Mouse (Mus musculus) heart, adult 8-10 months (tissue): ENCODE measurements at regions not wholly inside any gene's neighbourhood (a gene's known extent, or its start where the extent isn't known, plus 50 kb on each side); places are given as distances from the start of the nearest gene placed in this dataset.

Source experiments
- DNase-seq: peaks from one replicate; pipeline ENCODE4 v3.0.0; 2022; ENCODE audit warnings: low spot score

DNA sequence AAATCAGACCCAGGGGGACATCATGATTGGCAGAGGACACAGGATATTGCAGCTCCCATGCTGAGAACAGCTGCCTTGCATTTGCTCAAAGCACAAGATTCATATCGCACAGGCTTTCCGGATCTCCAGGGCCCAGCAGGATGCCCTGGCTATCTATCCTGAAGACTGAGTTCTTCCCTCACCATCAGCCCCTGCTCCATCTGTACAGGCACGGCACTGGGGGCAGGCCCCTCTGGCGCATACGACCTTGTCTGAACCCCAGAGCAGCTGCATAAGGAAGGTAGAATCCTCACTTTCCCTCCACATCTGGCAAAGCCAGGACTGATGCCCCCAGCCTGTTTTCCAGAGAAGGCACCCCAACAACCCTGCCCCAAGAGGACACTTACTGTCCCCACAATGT, 266.8 kb downstream of the Tns1 start:
- DNase-seq = no peak

DNA sequence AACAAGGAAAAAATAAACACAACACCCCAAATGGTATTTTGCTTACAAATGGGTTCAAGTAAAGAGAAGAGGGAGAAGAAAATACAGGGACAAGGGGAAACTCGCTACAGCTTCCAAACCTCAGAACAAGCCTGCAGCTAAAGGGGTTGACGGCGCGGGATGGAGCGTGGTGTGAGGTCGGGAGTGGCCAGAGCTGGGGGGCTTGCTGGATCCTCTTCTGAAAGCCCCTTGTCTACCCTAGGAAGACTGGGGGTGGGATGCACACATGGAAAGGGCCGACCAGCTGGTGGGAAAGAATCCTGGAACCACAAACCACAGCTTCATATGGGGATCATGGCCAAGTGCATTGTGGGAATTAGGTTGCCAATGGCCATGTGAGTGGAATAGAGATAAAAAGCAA, 267.4 kb downstream of the Tns1 start:
- DNase-seq = no peak

DNA sequence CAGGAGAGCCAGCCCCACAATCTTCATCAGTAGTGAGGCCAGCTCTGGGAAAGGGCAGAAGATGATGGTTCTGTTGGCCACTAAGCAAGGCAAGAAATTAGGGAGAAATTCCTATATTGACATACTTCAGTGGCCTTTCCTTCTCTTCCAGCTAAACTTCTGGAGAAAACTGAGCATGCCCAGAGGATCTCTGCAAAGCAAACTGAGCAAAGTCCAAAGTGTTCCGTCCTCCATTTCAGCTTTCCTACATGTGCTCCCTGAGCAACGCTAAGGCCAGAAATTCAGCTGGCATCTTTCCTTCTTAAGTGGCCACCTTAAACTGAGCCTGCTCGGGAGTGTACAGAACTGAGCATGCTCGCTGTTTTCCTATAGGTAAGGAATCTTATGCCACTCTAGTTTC, 268.9 kb downstream of the Tns1 start:
- DNase-seq = no peak

DNA sequence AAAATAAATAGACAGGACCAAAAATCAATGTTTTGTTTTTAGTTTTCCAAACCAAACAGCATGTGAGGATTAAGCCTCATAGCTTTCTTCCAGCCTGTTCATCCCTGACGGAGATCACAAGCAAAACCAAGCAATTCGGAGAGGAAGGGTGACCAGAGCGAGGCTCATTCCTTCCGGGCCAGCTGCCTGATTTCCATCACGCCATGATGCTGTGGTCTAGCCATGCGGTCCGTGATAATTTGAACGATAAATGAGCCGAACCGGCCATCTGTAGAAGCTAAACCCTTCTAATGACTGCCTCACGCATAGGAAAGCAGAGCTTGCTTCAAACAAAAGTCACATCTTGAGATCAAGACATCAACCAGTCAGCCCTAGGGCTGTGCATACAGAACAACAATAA, 270.4 kb downstream of the Tns1 start:
- no peak for DNase-seq

DNA sequence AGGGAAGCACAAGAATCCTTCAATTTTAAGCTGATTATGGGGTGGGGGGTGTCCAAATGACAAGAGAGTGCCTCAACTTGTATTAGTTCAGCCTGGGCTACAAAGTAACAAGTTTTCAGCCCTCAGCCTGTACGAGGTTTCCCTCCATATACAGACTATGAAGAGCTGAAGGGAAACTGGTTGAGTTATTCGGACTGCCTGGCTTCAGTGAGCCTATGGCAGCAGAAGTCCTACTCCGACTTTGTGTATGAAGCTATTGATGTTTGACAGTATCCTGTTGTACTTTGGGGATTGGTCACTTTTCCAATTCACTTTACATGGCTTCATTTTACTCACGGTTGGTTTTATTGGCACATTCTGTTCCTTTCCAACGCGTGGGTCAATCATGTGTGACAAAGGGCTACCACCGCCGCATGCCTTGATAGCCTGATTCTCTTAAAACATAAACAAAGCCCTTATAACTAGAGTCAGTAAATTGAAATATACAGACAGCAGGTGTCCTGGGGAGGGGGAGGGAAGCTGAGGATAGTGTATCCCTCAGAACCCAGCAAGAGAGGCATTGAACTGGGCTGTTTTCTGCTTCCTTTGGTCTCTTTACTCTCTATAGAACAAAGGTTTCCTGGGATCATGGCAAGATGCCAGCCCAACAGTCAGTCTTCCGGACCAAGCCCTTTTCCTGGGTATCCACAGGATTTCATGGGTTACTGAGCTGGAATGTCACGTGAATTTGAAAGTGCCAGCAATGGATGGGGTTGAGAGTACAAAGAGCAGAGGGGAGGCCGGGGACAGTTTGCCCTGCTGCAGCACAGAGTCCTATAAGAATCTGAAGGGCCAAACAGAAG, 273.9 kb downstream of the Tns1 start:
- DNase-seq = no peak

DNA sequence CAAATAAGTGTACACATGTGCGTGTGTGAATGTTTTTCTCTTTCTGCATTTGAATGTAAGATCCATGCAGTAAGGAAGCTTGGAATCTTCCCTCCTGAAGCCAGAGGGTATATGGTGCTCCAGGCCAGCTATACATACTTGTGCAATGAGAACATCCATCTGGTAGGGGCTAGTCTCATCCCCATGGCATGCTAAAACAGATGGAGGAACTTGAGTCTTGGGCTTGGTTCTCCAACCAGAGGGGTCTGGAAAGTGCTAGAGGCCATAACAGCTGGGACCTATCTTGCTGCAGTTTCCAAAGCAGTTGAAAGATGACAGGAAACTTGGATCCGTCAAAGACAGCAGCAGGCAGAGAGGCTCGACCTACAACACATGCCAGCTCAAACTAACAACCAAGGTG, 275.9 kb downstream of the Tns1 start:
- DNase-seq = no peak

DNA sequence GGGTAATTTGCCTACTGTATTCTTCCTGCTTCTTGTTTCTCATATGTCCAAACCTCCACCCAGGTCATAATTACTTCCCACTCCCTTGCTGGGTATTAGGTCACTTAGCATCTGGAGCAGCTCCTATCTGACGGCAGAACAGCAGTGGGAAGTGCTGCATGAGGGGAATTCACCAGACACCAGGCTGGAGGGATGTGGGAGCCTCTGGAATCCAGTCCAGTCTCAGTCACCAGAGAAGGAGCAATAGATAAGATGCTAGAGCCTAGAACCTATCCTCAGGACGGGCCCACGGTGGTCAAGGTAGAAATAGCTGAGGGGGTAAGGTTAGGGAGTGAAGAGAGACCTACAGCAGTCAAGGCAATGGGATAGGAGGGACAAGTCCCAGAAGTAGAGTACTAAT, 277.1 kb downstream of the Tns1 start:
- DNase-seq = no peak

DNA sequence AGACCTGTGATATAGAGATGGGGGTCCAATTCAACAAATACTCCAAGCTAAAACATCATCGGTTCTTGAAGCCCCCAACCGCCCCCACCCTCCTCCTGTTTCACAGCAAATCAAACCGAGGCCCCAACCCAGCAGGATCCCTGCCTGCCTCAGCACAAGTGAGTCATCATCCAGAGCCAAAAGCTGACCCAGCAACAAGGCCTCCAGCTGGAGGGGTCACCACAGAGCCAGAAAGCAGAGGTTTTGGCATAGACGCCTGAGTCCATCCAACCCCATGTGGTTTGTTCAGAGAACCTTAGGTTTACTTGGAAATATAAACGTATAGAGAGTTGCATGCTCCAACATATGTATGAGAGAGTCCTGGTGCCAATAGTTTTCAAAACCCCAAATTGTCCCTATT, 279.1 kb downstream of the Tns1 start:
- DNase-seq = no peak

DNA sequence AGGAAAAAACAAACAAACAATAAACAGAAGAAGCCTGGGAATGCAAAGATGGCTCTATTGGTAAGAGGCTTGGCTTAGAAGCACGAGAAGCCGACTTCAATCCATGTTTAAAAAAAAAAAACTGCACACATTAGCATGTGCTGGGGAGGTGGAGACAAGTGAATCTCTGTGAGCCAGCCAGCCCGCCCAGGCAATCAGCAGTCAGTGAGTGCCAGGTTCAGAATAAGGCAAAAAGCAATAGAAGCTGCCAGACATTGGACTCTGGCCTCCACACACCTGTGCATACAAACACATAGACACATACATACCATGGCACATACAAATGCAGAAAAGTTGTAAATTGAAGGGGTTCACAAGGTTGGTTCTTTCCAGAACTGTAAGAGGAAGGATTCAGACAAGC, 279.7 kb downstream of the Tns1 start:
- no peak for DNase-seq

DNA sequence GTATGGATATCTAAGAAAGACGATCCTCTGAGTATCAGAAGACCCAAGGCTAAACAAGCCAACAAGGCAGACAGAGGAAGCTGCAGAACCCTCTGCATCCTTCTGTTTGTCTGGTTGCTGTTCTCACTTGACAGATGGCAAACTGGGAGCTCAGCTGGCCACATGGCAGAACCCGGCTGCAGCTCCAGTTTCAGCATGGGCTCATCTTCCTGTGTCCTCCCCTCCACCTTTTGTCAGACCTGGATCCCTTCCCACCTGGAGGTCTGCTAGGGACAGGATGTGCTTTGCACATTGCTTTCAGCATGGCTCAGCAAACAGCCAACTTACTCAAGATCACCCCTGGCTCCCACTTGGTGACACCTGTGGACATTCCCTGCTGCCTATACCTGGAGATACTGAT, 284.9 kb downstream of the Tns1 start:
- DNase-seq = no peak

DNA sequence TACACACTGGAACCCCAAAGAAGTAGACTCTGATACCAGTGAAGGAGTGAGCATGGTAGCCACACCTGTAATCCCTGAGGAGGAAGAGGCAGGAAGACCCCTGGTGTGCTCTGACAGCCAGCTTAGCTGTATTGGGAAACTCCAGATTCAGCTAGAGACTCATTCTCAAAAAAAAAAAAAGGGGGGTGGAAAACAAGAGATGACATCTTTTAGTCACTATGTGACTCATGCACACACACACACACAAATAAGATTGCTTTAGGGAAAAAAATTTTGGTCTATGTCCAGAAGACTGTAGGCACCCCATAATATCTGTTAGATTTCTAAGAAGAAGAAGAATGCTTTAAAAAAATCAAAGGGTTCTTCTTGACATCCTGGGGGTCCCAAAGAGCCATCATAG, 287.6 kb downstream of the Tns1 start:
- DNase-seq = no peak

DNA sequence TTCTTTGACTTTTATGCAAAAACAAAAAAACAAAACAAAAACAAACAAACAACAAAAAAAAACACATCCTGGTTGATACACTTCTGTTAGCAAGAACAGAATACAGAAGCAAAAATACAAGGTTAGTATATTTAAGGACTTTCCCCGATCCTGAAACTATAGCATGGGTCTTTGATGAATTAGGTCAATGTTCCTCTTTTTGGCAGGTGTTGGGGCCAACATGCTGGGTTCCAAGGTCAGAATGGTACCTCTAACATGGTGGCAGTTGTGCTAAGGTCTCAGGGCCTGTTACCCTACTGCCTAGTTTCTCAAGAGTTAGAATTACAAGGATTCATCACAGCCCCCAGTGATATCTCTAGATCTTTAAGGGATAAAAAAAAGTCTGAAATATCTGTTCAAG, 289.7 kb downstream of the Tns1 start:
- DNase-seq = no peak

DNA sequence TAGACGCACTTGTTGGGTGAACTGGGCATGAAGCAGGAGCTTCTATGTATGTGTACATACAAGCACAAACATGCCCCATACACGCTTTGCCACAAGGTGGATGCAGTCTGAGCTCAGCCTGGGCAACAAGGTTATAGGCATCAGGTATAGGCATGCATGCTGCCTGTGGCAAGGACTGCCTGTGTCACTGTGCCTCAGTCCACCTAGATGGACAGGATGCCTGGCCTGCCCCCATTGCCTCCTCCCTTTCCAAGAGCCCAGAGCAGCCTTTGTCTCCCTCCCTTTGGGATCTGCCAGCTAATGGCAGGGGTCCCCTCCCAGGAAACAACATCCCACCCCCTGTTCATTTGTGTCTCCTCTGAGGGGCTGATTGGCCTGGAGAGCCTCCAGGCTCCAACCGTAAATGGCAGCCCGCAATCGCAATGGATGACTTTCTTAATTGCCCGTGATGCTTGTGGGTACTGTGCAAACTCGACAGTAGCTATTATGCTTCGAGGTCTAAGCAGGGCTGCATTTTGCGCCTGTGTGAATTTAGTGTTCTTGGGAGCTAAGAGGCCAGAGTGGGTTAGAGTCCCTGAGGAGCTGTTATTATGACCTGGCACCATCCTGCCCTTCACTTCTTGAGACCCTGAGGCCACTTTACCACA, 293.6 kb downstream of the Tns1 start:
- DNase-seq = no peak

DNA sequence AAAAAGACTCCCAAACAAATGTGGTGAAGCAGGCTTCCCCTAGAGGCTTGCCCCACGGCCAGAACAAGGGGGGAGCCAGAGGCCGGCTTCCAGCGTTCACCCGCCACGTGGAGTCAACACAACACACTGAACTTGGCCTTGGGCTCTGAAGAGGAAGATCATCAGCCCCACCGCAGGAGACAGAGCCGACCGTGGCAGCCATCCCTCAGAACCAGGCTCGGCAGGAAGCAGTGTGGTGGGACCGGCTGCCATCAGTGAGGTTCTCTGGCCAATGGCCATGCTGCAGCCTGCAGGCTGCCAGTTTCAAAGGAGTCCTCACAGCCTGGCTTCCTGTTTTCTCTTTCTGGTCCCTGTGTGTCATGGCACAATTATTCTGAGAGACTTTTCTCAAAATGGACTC, 295.3 kb downstream of the Tns1 start:
- no peak for DNase-seq

DNA sequence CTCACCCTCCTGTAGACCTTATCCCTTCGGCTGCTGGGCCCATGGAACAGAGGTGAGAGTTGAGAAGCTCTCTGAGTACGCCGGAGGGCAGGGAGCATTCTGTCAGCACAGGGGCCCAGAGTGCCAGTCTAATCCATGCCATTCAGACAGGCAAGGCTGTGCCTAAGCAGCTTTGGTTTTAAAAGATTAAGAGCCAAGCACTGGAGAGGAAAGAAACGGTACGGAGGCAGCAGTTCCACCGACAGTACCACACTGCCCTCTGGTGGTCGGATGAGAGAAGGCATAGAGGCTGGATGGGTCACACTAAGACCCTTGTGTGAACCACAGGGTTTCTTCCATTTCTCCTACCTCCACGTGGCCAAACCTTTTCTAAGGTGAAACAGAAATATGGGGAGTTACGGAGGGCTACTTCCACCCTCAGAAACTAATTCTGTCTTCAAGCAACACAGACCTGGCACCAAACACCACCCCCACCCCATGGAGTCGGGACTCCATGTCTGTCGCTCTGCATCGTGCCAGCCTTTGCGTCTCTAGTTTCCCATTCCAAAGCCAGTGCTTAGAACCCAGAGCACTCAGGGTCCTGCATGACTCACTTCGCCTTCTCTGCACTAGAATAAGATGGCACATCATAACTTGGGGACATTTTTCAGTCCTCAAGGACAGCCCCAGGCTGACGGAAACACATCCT, 297.9 kb downstream of the Tns1 start:
- peak; percentile 83 for DNase-seq

DNA sequence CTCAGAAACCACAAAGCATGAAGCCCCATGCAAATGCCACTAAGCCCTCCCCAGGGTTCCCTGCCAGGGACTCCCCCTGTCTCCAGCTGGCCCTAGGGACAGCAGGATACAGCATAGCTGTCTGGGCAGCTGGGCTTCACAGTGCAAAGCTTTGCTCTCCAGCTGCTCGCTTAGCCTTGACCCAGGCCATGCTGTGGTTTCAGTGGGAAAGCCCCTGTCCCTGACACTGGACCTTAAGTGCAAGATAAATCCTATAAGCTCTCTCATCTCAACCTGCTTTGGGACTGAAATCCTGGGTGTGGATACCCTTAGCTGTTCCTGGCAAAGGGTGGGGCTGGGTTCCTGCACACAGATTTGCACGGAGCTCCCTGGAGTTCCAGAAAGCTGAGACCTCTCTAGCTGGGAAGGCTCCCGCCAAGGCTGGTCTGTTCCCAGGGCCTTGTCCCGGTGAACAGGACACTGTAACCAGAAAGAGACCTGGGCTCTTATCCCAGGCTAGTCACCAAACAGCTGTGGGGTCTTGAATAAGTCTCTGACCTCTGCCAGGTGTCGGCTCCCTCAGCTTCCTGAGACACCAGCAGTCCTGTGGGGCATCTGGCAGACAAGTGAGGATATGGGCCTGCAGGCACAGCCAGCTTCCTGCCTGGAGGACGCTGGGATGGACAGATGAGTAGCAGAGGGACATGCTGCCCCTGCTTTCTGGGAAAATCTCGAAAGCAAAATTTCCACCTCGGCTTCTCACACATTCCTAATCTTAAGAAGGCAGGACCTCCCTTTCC, 299.7 kb downstream of the Tns1 start:
- no peak for DNase-seq

DNA sequence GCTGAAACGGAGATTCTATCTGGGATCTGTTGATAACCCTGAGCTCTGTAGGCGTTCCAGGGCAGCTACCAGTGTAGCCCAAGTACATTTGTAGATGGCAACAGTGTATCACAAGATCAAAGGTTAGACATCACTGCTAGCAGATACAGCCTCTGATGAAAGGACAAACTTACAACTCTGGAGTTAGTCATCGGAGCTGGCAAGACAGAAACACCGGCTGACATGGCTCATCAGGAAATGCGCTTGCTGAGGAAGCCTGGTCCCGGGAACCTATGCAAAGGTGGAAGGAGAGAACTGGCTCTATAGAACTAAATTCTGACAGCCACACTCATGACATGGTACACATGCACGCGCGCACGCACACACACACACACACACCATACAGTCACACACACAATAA, 300.5 kb downstream of the Tns1 start:
- DNase-seq = no peak

DNA sequence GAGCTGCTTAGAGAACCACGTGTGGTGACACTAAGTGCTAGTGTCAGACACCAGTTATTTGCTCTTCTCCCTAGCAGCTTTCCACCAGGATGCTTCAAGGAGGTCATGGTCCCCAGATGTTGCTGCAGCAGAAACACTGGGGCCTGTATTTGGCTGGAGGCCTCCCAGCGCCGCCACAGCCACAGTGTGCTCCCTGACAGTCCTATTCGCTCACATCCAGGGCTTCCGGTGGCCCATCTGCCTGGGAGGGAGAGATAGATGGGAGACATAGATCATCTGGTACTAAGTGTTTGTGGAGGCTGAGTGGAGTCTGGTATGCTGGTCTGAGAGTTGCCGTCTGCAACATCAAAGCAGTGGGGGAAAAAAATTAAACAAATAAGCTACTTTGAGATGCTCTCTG, 301.6 kb downstream of the Tns1 start:
- DNase-seq = no peak

DNA sequence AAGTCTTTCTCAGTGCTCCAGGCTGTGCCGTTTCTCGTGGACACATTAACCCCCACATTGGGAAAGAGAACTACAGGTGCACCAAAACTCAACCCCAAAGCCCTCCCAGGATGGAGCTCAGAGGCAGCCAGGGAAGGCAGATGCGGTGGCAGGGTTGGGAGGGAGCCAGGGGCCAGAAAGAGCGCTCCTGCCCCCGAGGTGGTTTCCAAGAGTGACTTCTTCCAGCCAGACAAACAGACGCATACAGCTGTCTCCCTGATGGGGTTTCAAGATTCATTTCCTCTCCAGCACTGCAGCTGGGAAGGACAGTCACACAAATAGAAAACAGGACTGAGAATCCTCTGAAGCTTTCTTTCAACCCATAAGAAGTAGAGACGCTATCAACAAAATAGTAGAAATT, 303.5 kb downstream of the Tns1 start:
- peak; percentile 65 for DNase-seq

DNA sequence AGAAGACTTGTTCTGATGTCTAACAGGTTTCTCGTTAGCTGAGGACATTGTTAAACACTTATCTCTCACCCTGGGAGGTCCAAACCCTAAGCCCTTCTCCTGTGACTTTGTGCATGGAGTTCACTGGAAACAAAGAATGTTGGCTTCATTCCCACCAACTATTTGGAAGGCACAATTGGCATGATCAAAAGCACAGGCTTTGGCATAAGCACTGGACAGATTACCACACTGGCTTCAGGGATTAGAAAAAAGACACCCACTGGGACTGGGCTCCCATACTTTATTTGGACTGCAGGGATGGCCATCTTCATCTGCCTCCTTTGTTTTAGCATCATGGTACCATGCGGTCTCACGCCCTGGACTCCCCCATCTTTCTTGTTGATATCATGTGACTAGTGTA, 317.0 kb downstream of the Tns1 start:
- DNase-seq = peak; percentile 14

DNA sequence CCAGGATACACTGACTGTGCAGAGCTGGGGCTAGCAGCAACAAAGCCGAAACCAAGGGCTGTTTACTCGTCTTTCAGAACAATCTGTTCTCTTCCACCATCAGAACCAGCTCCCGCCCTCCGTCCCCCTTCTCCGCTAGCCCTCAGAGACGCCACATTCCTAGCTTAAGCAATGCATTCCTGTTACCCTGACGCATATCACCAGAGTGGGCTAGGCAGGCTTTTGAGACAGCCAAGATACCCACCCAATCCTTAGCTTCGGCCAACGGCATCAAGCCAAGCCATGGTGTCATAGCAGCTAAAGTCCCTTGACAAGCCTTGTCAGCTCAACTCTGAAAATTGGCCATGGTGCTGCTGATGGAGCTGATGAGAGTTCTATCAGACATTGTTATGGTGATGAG, 319.1 kb downstream of the Tns1 start:
- DNase-seq = peak; percentile 58

DNA sequence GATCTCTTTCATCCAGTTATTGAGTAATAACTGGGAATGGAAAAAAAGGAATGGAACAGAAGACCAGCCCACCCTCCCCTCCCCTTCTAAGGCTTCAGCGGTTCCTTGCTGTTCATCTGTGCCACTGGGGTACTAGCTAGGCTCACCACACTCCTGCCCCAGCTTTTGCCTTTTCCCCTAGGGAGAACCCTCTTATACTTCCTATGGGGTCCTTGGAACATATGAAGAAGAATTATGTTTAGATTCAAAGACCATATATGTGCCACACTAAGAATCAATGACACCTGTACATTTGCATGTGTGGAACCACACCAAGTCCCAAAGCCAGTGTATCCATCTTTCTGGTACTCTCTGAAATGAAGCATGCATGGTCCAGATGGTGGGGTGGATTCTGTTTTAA, 324.3 kb downstream of the Tns1 start:
- no peak for DNase-seq
